Mouse (Mus musculus) bone marrow, adult 2 months (tissue): Measurements from ENCODE around the gene Gpx5.

Experiments
- CTCF ChIP-seq: fragments of 200-500 bp; IDR thresholded peaks from 2 replicates; pipeline ENCODE4 v1.5.1; 2011; ENCODE audit warnings: low read length, control low read depth; ENCODE audit not compliant: control insufficient read depth, insufficient read depth
- POLR2A ChIP-seq: fragments of 200-500 bp; IDR thresholded peaks from 2 replicates; pipeline ENCODE4 v1.6.1; 2011; ENCODE audit warnings: low read depth, mild to moderate bottlenecking, control low read depth, low read length, borderline replicate concordance; ENCODE audit not compliant: control insufficient read depth

GRCm38 (mm10) chr13:21259171-21259631 lies 33.3 kb downstream of the Gpx5 start:
- TF ChIP-seq CTCF, result no peak
- no peak for TF ChIP-seq POLR2A
